Mouse (Mus musculus) kidney, postnatal 0 days (tissue): Measurements from ENCODE around the gene Zfp64. TPM values are rescaled to one million over a fixed set of nuclear protein-coding genes. Genes with fewer than 3 reads are reported as not detected.

ENCODE experiments used
- ATAC-seq: fragments of 200-750 bp; cut with Nextera tagmentation; replicated peaks from 2 replicates; pipeline ENCODE4 v1.8.0; 2017; ENCODE audit warnings: low read depth, moderate number of reproducible peaks, moderate TSS enrichment, moderate library complexity; ENCODE audit not compliant: low FRiP score
- DNase-seq: peaks from one replicate; pipeline ENCODE4 v3.0.0-alpha.2; 2016; ENCODE audit warnings: low spot score
- H3K27ac ChIP-seq: fragments of 300-500 bp; sonication (generic); 2 replicates; pipeline ENCODE4 v1.5.1; 2014; ENCODE audit warnings: mild to moderate bottlenecking
- H3K27me3 ChIP-seq: fragments of 300-500 bp; sonication (generic); 2 replicates; pipeline ENCODE4 v1.6.1; 2014; ENCODE audit warnings: low read length, mixed read lengths; ENCODE audit not compliant: insufficient read depth
- H3K36me3 ChIP-seq: fragments of 300-500 bp; sonication (generic); 2 replicates; pipeline ENCODE4 v1.6.1; 2014; ENCODE audit warnings: low read length, mixed read lengths; ENCODE audit not compliant: insufficient read depth
- H3K4me1 ChIP-seq: fragments of 300-500 bp; sonication (generic); replicated peaks from 2 replicates; pipeline ENCODE4 v1.6.1; 2014; ENCODE audit warnings: antibody characterized with exemption, low read length, mixed read lengths; ENCODE audit not compliant: insufficient read depth
- H3K4me2 ChIP-seq: fragments of 300-500 bp; sonication (generic); 2 replicates; pipeline ENCODE4 v1.6.1; 2014; ENCODE audit warnings: mild to moderate bottlenecking, low read length, moderate library complexity, mixed read lengths
- H3K4me3 ChIP-seq: fragments of 300-500 bp; sonication (generic); replicated peaks from 2 replicates; pipeline ENCODE4 v1.5.1; 2014; ENCODE audit warnings: low read depth, low read length
- H3K9ac ChIP-seq: fragments of 300-500 bp; sonication (generic); 2 replicates; pipeline ENCODE4 v1.6.1; 2014; ENCODE audit warnings: low read depth, low read length
- H3K9me3 ChIP-seq: fragments of 300-500 bp; sonication (generic); replicated peaks from 2 replicates; pipeline ENCODE4 v1.6.1; 2016; ENCODE audit warnings: low read length, inconsistent platforms, mixed read lengths
- CTCF ChIP-seq: IDR thresholded peaks from 2 replicates; pipeline ENCODE4 v1.5.1; 2016; ENCODE audit warnings: antibody characterized with exemption, low read depth, mild to moderate bottlenecking, moderate library complexity
- whole genome bisulfite sequencing: fragments of 180-500 bp; shearing (Covaris S2); extraction: QIAGEN DNeasy Blood & Tissue Kit; methylation state at CpG from one replicate; pipeline ENCODE4 v1.1.7; 2014; 5-methylcytosine and 5-hydroxymethylcytosine counted together
- polyA plus RNA-seq: library from polyadenylated mRNA; unstranded; fragments of >200 nt; fragmentation: Nextera tagmentation; extraction: Ambion mirVana; gene quantifications from 2 replicates; pipeline ENCODE4 v1.2.1, GENCODE M21; 2015

Gene Zfp64
- polyA plus RNA-seq, 1 experiment from 2014 or later, result 20.4 TPM

DNA sequence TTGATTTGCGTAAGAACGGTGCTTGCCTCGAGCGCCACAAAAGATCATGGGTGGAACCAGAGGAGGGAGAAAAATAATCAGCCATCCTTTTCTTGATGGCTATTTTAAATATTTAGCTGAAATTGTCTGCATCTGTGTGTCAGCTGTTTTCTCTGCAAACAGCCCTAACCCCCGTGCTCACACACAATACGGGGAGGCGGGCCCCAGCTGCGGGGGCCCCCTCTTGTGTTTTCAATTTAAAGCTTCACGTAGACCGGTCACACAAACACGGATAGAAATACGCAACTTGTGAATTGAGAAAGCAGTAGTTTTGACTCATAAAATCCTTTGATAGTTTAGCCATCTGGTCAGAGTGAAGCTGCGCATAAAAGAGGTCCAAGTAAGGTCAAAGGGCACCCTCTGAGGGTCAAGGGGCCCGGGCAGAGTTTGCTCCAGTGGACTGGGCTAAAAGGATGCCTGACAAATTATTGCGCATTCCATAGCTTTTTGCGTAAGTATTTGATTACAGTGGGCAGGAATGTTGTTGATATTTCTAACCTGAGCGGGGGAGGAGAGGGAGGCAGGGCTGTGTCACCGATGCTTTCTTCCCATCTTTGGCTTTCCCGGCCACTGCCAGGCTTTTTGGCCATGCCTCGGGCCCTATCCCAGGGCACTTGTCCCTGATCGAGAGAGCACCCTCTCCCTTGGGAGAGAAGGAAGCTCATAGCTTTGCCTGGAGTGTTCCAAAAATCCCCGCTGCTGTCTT lies 83.4 kb downstream of the Zfp64 start:
- 21% methylated on average over 22 of the region's 22 CpGs for WGBS
- ATAC-seq (no peak), DNase-seq (peak; percentile 44)
- H3K36me3 ChIP-seq, result no peaks in the 10 kb centered on the region
- H3K4me2 ChIP-seq, result 0 out of 2 replicates have a peak overlapping the region, but pooled peaks have one; percentile 27
- H3K27ac ChIP-seq, result no peak overlapping the region
- no peak overlapping the region for H3K9ac ChIP-seq
- H3K27me3 ChIP-seq, result no peaks in the 10 kb centered on the region
- no peaks in the 10 kb centered on the region for H3K4me1 ChIP-seq
- no peak for TF ChIP-seq CTCF
- H3K4me3 ChIP-seq, result no peak overlapping the region
- no peaks in the 10 kb centered on the region for H3K9me3 ChIP-seq

DNA sequence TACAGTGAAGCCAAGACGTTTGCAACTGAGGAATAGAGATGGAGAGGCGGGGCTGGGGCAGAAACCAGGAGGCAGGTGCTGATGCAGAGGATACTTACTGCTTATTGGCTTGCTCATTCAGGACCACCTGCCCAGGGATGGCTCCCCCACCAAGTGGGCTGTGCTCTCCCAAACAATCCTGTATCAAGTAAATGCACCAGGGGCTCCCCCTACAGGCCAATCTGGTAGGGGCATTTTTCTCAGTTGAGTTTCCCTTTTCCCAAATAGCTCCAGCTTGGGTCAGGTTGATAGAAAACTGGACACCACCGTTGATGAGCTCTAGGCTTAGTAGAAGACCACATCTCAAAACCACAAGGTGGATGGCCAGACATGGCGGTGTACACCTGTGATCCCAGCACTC lies 84.9 kb downstream of the Zfp64 start:
- Histone ChIP-seq H3K27me3 (no peaks in the 10 kb centered on the region), H3K4me2 (no peak overlapping the region), H3K27ac (no peak overlapping the region), H3K4me1 (no peaks in the 10 kb centered on the region), H3K4me3 (no peak overlapping the region), H3K9me3 (no peaks in the 10 kb centered on the region), H3K9ac (no peak overlapping the region), H3K36me3 (no peaks in the 10 kb centered on the region)
- peak; percentile 56 for TF ChIP-seq CTCF
- ATAC-seq (no peak), DNase-seq (peak; percentile 7)
- 58% methylated on average over 4 of the region's 4 CpGs for WGBS

DNA sequence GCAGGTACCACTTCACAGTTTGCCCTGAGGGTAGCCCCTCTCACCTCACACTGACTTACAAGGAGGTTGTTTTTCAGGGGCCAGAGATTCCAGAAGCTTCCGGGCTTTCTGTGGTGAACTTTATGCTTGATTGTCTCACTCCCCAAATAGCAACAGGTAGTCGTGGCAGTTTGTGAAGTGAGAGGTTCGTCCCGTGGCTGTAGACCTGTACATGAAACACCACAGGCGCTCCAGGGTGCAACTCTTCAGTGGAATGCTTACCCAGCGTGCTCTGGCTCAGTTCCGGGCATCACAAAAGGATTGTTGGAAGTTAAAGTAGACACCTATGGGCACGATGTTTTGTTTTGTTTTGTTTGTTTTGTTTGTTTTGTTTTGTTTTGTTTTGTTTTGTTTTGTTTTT lies 88.4 kb downstream of the Zfp64 start:
- H3K4me3 ChIP-seq, result no peak overlapping the region
- no peaks in the 10 kb centered on the region for H3K36me3 ChIP-seq
- no peaks in the 10 kb centered on the region for H3K9me3 ChIP-seq
- ATAC-seq (no peak), DNase-seq (no peak)
- WGBS, result 75% methylated on average over 8 of the region's 8 CpGs
- no peaks in the 10 kb centered on the region for H3K27me3 ChIP-seq
- no peak overlapping the region for H3K4me2 ChIP-seq
- TF ChIP-seq CTCF, result no peak
- no peak overlapping the region for H3K27ac ChIP-seq
- H3K9ac ChIP-seq, result no peak overlapping the region
- no peaks in the 10 kb centered on the region for H3K4me1 ChIP-seq

DNA sequence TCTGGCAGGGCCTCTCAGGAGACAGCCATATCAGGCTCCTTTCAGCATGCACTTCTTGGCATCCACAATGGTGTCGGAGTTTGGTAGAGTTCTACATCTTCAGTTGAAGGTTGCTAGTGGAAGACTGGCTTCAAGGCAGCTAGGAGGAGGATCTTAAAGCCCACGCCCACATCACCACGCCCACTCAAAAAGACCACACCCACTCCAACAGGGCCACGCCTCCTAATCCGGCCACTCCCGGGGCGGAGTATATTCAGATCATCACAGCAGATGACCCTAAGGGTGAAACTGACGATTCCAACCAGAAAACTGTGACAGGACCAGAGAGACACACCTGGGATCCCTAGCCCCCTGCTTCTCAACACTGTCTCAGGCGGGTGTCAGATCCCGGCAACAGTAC lies 89.0 kb downstream of the Zfp64 start:
- Histone ChIP-seq H3K9me3 (no peaks in the 10 kb centered on the region), H3K4me2 (no peak overlapping the region), H3K27me3 (no peaks in the 10 kb centered on the region), H3K36me3 (no peaks in the 10 kb centered on the region), H3K4me1 (no peaks in the 10 kb centered on the region), H3K9ac (no peak overlapping the region), H3K4me3 (no peak overlapping the region), H3K27ac (no peak overlapping the region)
- ATAC-seq (no peak), DNase-seq (no peak)
- WGBS, result 83% methylated on average over 10 of the region's 10 CpGs
- no peak for TF ChIP-seq CTCF

DNA sequence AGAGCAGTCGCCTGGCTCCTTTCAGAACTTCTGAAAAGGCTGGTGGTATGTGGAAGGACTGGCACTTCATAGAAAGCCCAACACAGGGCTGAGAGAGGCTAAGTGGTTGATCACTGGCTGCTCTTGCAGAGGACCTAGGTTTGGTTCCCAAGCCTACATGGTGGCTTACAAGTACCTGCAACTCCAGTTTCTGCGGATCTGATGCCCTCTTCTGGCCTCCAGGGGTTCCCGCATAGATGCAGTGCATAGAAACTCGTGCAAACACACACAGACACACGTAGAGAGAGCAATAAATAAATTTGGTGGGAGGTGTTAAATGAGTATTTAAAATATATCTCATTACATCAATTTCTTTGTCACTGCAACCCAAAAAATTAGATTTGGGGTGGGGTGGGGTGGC lies 90.5 kb downstream of the Zfp64 start:
- Histone ChIP-seq H3K9ac (no peak overlapping the region), H3K4me2 (no peak overlapping the region), H3K4me3 (no peak overlapping the region), H3K27me3 (no peaks in the 10 kb centered on the region), H3K9me3 (no peaks in the 10 kb centered on the region), H3K27ac (no peak overlapping the region), H3K4me1 (no peaks in the 10 kb centered on the region), H3K36me3 (no peaks in the 10 kb centered on the region)
- ATAC-seq (no peak), DNase-seq (no peak)
- TF ChIP-seq CTCF, result peak; percentile 20; the same call in 1 of the 2 replicates
- whole genome bisulfite sequencing, result 87% methylated on average over 5 of the region's 5 CpGs

DNA sequence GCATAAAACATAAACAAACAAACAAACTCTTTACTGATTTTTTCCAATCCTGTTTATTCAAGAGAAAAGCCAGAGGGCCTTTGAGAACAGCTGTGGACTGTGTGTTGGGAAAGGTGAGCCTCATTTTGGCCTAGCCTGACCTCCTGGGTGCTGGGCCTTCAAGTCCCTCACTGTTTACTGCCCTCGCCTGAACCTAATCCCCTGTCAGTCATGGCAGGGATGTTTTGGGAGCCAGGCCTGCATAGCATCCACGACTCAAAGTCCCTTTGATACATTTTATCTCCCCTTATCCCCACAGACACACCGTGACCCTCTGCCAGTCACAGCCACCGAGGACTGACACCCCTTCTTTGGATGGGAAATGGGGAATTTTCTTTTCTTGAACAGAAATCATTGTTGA lies 92.7 kb downstream of the Zfp64 start:
- no peaks in the 10 kb centered on the region for H3K36me3 ChIP-seq
- H3K27me3 ChIP-seq, result no peaks in the 10 kb centered on the region
- ATAC-seq, result no peak
- no peak overlapping the region for H3K4me3 ChIP-seq
- H3K9me3 ChIP-seq, result no peaks in the 10 kb centered on the region
- no peak overlapping the region for H3K4me2 ChIP-seq
- TF ChIP-seq CTCF, result no peak
- H3K27ac ChIP-seq, result no peak overlapping the region
- WGBS, result 50% methylated on average over 4 of the region's 4 CpGs
- DNase-seq, result no peak
- no peak overlapping the region for H3K9ac ChIP-seq
- no peaks in the 10 kb centered on the region for H3K4me1 ChIP-seq
